Mouse (Mus musculus) kidney, postnatal 36 days (tissue): ENCODE data around the gene Trim40.

Experiments
- DNase-seq, 2 experiments: peaks; one replicate each; pipeline ENCODE4 v3.0.0; 2021 to 2022; ENCODE audit warnings: mixed read lengths in 2 of 2

The Trim40 gene

DNA sequence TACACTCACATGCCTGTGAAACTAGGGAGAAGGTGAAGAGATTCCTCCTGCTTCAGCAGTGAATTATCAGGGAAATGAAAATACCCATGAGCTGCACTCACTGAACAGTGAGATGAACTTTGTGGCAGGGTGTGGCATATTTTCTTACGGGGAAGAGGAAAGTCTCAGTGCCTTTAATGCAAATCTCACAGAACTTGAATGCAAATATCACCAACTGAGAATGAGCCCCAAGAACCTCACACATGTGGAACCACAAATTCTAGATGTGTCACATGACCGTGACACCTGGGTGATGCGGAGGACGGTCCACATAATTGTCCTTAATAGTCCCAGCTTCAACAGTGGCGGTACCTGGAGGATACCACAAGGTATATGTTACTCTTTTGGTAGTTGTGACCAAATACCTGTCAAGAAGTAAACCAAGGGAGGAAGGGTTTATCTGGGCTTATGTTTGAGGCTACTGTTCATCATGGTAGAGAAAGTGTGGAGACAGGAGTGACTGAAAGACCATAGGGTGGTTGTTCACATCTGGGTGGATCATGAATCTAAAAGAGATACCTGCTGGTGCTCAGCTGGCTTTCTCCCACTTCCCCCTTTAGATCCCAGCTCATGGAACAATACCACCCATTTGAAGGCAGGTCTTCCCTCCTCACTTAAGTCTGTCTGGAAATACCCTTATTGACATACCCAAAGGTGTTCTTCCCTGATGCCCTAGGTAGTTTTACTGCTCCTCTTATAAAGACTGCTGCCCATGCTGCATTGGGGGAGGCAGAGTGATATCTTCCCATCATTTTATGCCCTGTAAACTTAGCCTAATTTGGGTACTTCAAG lies at the start of gene Trim40:
Trim40 (minus strand) TSS at position 51 of the 831 bp plus-strand sequence.
- no peak for DNase-seq

DNA sequence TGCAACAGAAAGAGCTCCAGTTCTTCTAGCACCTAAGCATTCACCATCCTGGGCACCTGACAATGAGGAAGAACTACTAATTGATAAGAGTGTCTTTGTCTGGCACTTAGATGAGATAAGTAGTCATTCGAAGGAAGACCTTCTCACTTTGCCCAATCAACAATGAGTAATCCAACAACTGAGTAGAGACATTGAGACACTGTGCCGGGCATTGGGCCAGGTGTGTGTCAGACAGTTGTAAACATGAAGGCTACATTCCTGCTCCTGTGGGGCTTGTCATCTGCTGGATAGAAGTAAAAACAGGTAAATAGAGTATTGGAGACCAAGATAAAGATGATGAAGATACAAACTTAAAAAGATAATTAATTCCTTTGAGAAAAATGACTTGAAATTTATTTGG lies 48.1 kb upstream of the Trim40 start:
- no peak for DNase-seq

DNA sequence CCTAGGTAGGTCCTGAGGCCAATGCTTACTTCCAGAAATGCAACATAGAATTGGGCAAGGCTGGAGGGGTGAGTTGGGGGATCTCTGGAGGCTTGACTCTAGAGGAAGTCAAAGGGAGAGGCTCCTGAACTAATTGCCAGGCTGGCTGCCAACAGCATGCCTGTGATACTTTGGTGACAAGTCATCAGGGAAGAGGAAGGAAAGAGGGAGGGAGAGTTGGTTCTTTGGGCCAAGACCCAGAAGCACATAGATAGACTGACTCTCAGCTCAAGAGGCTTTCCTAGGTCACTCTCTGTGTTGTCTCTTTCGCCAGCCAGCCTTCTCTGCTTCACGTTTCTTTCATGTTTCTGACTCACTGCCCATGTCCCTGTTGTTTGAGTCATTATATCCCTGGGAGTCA lies 41.9 kb upstream of the Trim40 start:
- peak; percentile 60 to 66 for DNase-seq

DNA sequence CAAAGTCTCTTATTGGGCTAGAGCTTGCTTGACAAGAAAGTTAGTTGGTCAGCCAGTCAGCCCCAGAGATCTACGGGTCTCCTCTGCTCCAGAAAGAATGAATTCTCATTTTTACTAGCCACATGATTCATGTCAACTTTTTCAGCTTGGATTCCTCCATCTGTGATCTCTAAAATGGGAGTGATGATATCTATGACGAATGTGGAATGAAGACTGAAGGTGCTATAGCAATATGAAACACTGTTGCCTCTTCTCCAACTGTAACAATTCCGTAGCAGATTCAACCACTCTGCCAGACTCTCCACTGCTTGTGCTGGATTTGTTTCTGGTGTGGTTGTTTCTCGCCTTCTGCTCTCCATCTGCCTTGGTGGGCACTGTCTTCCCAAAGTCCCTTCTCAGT lies 41.2 kb upstream of the Trim40 start:
- no peak for DNase-seq

DNA sequence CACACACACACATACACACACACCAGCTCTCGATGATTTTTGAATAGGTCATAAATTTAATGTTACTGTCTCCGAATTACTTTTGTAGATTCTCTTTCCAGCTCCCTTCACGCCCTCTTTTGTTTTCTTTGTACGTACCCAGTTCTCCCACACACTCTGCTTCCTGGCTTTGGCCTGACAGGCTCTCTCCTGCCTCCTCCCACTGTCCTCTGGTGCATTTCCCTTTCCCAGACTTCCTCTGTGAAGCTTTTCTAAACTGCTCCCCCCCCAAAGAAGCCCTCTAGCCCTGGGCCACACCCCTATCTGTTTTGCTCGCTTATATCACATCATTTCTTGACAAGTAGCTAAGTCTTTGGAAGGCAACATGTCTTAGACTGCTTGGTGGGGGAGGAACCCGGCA lies 40.3 kb upstream of the Trim40 start:
- DNase-seq: peak; percentile 30 to 64

DNA sequence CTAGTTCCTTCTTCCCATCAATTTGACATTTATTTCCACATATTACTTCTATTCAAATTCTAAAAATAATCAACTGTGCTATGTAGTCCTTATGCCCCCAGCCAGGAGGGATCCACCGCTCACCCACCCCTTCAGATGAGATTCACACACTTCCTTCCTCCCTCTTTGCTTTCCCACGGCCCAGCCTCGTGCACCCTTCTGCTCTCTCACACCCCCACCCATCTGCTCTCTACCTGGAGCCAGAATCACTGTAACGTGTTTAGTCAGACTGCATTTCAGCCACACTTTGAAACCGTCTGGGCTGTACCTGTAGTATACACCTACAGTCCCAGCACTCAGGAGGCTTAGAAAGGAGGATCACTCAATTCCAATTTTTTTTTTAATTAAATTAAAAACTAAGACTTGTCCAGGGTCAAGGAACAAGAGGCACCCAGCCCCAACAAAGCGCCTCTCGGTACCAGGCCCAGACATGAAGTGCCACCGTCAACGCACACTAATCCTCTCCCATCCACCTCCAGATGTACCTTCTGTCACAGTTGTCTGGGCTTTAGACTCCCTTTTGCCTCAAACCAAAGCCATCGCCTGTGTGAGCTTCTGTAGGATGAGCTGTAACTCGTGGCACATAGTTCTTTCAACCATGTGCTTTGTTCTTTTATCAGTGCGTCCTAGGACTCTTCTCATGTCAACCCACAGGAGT lies 39.5 kb upstream of the Trim40 start:
- DNase-seq: no peak

DNA sequence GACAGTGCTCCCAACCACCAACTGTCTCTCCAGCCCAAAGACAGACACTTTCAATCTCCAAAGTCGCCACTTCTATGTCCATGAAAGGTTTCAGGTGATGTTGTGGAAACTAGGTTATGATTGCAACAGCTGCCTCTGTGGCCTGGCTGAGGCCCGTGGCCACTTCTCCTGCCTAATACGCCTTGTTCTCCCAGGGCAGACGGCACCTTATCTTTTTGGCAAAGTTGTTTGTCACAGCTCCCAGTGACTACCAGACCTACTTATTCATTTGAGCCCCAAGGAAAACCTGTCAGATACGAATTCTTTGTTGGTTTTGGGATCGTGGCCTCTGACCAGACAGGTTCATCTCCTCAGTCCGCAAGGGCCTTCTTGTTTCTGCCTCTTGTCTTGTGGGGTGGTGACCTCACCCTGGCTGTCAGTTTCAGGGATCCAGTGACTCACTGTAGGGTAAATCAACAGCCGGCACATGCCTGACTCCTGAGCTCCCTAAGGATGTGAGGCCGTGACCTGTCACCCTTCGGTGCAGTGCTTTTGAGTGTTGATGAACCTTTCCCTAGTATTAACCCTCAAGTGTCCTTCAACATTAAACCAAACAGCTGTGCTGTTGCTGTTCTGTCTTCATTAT lies 37.7 kb upstream of the Trim40 start:
- no peak for DNase-seq

DNA sequence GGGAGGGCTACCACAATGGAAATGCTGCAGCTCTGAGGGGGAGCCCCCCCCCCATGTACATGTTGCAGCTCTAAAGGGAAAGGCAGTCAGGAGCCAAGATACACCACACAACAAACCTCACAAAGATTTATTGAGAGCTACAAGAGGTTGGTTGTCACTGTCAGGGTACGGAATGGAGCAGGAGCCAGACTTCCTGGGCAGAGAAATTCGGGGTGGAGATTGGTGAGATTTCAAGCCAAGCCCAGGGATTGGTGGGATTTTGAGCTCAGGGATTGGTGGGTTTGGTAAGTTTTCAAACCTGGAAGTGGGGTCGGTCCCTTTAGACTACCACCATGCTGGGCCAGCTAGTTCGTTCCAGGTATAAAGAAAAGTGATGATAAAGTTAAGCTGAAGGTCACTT lies 33.6 kb upstream of the Trim40 start:
- DNase-seq: no peak

DNA sequence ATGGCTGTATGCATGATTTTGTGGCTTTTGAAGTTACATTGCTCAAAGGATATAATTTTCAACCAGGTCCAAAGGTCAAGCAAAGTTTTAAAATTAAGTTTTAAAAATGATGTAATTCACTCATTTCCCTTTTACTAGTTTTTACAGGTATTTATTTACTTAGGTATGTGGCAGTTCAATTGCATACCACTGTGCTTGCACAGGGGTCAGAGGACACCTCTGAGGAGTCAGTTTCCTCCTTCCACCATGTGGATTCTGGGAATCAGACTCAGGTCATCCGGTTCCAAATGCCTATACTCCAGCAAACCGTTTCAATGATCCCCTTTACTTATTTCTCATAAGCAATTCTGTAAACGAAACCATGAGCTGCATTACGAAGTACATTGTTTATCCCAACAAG lies 32.8 kb upstream of the Trim40 start:
- DNase-seq: no peak

DNA sequence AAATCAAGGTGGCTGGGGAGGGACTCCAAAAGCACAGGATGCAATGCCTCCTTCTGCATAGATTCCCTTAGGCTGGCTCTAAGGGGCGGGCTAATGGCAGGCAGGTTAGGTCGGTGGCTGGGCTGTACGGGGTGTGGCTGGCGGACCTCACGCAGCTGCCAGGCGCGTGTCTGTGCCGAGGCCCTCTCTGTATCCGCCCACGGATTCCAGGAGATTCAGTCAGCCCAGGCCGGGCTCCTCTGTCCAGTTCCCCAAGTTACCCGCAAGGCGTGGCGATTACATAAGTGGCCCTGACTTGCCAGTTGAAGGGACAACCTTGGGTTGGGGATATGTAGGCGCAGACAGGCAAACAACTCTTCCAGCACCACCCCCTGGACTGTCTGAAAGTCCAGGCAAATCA lies 30.3 kb upstream of the Trim40 start:
- DNase-seq: peak in 1 of 2 experiments; percentile 10

DNA sequence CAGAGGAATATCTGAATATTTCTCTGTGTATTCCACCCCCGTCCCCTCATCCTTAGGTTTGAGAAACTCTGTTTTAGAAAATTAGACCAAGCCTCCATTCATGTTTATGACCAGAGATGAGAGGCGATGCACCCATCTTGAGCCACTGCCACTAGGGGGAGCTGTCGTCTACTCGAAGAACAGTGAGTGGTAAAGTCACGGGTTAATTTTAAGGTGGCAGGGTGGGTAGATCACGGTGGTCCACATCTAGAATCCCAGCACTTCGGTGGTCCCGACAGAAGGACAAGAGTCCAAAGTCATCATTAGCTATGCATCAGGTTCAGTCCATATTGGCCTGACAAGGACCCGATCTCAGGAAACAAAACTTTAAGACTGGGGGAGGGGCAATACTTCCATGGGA lies 25.2 kb upstream of the Trim40 start:
- DNase-seq: peak; percentile 52 to 88

DNA sequence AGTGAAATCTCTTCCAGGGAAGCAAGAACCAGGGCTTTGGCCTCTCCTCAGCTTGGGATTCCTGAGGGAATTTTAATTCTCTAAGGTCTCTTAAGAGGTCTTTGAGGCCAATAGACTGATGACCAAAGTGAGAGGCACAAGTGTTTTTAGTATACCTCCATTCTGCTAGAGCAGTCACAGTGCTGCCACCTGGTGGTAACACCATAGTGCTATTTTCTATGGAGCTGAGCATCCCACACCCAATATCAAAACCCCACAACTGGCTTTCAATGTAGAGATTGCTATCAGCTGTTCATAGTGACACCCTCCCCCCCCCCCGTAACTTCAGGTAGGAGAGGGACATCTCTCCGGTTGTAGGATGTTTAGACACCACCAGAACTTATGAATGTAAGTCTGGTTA lies 24.2 kb upstream of the Trim40 start:
- DNase-seq: peak; percentile 82 to 94

DNA sequence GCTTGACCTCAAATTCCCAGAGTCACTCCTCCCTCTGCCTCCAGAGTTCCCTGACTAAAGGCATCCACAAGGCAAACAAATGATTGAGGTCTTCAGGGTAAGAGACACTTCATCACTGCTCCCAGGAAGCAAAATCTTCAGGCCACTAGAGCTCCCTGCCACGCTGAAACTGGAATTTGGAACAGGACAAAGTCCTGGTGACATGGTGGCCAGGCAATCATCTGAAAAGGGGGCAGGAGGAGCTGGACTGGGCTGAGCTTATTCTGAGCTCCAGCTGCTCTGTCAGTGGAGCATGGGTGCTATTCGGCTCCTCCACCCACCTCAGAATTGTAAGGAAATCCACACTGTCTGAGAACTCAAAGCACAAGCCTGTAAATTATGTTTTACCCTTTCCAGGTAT lies 22.1 kb upstream of the Trim40 start:
- peak in 1 of 2 experiments; percentile 25 for DNase-seq

DNA sequence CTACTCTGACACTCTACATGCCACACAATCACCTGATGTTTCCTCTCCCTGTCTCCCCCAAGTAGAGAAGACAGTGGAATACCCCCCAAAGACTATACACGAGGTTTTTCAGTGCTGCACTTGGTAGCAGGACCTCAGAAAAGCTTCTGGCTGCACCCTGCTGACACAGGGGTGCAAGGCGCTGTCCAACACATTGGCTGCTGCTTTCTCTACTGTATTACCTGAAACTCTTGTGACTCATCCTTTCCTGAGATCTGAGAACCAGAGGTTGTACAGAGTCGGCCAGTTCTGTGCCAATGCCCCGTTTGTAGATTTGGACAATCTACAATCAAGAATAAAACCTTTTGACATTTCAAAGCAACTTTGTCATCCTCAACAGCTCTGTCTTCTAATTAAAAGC lies 19.9 kb upstream of the Trim40 start:
- DNase-seq: no peak

DNA sequence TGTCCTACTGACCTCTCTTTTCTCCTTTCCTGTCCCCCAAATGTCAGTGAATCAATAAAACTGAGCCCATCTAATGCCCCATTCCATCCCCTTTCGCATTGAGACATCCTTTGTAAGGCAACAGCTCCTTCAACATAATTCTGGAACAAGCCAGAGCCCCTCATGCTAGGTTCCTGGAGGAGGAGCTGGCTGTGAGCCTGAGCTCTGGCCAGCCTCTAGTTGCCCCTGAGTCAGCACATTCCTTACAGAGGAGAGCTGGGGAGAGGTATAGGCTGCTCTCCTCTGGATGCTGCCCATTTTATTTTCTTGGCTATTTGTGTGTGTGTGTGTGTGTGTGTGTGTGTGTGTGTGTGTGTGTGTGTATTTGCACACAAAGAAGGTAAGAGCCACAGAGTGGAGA lies 18.3 kb upstream of the Trim40 start:
- peak in 1 of 2 experiments; percentile 11 for DNase-seq

DNA sequence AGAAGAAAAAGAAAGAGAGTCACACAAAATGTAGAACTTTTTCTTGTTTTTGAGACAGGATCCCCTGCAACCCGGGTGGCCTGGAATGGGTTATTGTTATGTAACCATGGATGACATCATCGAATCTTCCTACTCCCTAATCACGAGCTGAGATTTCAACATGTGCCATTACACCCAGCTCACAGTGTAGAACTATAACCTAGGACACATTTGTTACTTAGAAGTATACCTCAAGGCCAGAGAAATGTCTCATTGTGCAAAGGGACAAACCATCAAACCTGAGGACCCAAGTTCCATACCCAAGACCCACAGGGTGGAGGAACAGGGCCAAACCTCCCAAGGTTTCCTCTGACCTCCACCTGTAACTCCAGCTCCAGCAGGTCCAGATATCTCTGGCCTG lies 13.7 kb upstream of the Trim40 start:
- no peak for DNase-seq

DNA sequence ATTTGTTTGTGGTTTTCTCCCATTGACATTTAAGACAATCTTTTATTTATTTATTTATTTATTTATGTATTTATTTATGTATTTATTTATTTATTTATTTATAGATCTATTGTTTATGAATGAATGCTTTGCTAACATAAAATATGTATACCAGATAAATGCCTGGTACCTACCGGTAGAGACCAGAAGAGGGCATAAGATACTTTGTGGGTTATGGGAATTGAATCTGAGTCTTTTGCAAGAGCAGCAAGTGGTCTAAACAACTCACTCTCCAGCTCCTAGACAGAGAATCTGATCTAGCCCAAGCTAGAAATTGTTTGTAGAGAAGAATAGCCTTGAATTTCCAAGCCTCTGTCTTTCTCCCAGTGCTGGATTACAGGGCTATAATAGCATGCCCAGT lies 10.8 kb upstream of the Trim40 start:
- DNase-seq: no peak

DNA sequence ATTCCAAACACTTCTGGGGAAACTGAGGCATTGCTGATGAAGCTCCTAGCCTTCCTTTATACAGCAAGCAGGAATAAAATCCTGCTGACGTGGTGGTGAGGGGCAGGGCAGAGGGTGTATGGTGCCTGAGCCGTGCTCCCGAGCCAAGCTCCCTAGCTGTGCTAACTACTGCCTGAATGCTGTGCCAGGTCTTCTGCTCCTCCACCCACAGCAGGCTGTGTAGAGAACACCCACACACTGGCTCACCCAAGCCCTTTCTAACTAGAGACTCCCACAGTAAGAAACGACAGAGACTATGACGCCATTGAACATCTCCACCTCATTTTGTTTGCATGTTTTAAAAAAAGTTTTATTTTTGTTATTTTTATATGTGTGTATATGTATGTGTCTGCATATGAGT lies 10.1 kb upstream of the Trim40 start:
- DNase-seq: no peak

DNA sequence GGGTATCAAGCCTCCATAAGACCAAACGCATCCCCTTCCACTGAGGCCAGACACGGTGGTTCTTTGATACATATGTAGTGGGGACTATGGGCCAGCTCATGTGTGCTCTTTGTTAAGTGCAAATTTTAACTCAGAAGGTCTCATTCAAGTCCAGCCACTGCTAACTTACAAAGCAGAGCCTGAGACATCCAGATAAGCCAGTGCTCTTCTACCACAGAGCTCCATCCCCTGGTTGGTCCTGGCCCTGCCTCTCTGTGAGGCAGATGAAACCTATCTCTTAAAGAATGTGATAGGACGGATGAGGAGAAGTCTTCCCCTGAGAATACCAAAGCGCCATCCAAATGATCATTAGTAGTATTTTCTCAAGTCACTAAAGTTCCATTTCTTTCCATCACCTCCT lies 9.5 kb upstream of the Trim40 start:
- no peak for DNase-seq

DNA sequence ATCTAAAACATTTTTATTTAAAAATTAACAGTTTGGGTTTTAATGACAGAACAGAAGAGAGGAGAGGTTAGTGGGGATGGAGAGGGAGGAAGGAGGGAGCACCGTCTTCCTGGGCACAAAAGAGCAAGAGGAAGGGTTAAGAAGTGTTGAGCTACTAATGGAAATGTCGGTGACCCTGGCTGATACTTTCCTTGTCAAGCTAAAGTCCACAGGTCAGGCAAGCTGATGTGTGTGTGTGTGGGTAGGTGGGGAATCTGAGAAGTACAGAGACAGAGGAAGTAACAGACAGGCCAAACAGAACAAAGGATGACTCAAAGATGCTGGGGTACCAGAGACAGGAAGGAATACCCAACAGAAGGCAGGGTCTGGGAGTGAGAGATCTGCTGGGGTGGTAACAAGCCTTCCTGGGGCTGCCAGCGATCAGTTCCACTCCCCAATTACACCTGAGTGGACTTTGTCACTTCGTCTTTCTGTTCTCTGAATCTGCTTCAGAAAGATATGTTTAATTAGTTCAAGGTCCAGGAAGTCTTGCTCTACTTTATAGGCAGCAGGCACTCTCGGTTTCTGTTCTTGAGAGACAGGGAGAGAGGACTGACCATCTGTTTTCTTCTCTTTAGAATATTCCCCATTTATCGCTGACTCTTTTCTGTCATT lies 7.8 kb upstream of the Trim40 start, which contains the start of gene Trim31:
Trim31 (plus strand) TSS at position 567 of the 654 bp plus-strand sequence.
- no peak for DNase-seq

DNA sequence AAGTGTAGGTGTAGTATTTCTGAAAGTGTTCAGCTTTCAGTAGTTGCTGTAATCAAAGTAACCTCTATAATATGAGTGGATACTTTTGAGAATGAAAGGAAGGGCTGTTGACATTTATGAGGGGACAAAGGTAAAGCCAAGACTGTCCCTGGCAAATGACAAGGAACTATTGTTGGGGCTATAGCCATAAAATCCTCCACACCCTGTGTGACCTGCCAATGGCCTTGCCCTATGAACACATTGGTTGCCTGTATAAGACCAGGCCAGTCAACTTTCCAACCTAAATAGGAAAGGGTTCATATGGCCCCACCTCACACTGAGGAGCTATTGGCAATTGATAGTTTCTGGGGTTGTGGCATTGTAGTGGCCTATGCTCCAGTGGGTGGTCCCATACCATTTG lies 7.1 kb upstream of the Trim40 start:
- no peak for DNase-seq

DNA sequence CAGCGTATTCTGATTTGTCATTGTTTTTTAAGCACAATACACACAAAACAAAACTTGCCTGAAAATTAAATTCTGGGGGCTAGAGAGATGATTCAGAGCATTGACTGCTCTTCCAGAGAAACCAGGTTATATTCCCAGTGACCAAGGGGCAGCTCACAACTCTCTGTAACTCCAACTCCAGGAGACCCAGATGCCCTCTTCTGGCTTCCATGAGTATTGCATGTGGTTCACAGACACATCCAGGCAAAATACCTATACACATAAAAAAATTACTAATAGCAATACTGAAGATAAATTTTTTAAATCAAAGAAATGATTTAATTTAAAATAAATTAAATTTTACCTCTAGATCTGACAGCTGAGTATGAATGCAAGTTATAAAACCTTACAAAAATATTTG lies 6.7 kb upstream of the Trim40 start:
- peak; percentile 37 to 73 for DNase-seq

DNA sequence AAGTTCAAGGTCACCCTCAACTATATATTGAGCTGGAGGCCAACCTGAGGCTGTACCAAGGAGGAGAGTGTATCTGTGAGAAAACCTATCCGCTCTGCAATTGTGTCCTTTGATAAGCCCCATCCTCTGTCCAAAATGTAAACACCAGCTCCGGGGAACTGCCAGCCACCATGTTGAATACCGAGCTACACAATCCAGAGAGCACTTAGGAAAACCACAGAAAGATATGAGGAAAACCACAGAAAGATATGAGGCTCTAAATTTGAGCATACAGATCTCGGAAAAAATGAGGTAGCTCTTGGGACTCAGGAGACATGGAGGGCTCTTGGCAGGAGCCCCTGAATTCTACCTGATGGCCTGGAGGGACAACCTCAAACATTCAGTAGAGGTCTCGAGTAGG lies 3.5 kb upstream of the Trim40 start:
- no peak for DNase-seq
